Mouse (Mus musculus) brain, embryonic 14.5 days (tissue): ENCODE measurements around the gene 1700003F12Rik.

Experiments used
- CTCF ChIP-seq: fragments of 200-500 bp; IDR thresholded peaks from 2 replicates; pipeline ENCODE4 v1.5.1; 2012; ENCODE audit warnings: inconsistent platforms, mild to moderate bottlenecking, moderate library complexity, borderline replicate concordance; ENCODE audit not compliant: insufficient read depth, insufficient read length; ENCODE audit errors: extremely low read depth
- POLR2A ChIP-seq: fragments of 200-500 bp; IDR thresholded peaks from 2 replicates; pipeline ENCODE4 v1.6.1; 2012; ENCODE audit warnings: mild to moderate bottlenecking, inconsistent platforms, borderline replicate concordance; ENCODE audit not compliant: poor library complexity, insufficient read depth, insufficient read length, severe bottlenecking; ENCODE audit errors: extremely low read depth

- TF ChIP-seq POLR2A (no peak), CTCF (no peak)
Measured at GRCm38 (mm10) chr2:154538310-154538709, 8.6 kb upstream of the 1700003F12Rik start.
